25 mouse cellular contexts compared by ENCODE assay signal in the genomic region with DNA sequence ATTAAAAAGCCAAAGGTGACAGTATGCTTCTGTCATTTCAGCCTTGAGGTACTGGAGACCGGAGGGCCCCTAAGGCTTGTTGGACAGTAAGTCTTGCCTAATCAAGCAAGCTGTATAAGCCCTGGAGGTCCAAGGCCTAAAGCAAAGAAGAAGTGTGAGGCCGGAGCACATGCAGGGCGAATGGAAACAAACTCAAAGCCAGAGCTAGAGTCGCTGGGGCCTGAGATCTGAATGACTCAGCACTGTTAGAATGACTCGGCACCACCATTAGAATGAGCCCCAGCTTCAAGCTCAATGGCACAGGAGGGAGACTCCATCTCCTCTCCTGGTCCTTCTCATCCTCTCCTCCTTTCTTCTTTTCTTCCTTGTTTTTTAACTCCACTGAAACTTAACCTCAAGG. TPM values are rescaled to one million over a fixed set of nuclear protein-coding genes. Genes with fewer than 3 reads are reported as not detected.
DNase-seq lines count a peak whose midpoint lies in the region; ATAC-seq and TF ChIP-seq lines count a peak whose summit lies in the region.
"Had no signal": no experiment of that assay in that cellular context is flagged by ENCODE, and none has a peak within 500 bp of the region (broad histone marks: within the 10 kb centered on the region; RNA-seq: fewer than 3 reads in every experiment).

No protein-coding gene starts in this region.

- peak; percentile 99 for TF ChIP-seq EP300 in CH12.LX (IDR thresholded peaks at IDR 0.05; ENCODE audit: low read length)
- TF ChIP-seq EP300 in liver, embryonic 14.5 days (IDR thresholded peaks at IDR 0.05; ENCODE audit: low read depth) = peak; percentile 18; the same call in 1 of the 2 replicates

- H3K9me3 ChIP-seq in CH12.LX (replicated peaks; ENCODE audit: low read length) = no peaks in the 10 kb centered on the region
- H3K9me3 ChIP-seq in liver, embryonic 14.5 days (ENCODE audit: control insufficient read depth, low read length) = no peaks in the 10 kb centered on the region
- no peaks in the 10 kb centered on the region for H3K9me3 ChIP-seq in kidney, embryonic 14.5 days (ENCODE audit: control insufficient read depth, low read length)
- H3K9me3 ChIP-seq: embryonic facial prominence, embryonic 10.5 days had no signal

- no peak for TF ChIP-seq CTCF in CH12.LX (conservative IDR thresholded peaks at IDR 0.05 in 1 of 2, IDR thresholded peaks at IDR 0.05 in 1 of 2; ENCODE audit: low read depth in 2 of 2, low read length in 2 of 2)
- no peak for TF ChIP-seq CTCF in liver, embryonic 14.5 days (IDR thresholded peaks at IDR 0.05; ENCODE audit: low read depth)

- H3K9ac ChIP-seq in CH12.LX (ENCODE audit: insufficient read depth, low read depth) = 0 out of 2 replicates have a peak overlapping the region, but pooled peaks have one; percentile 27
- H3K9ac ChIP-seq in liver, embryonic 14.5 days (replicated peaks) = peak overlapping the region; percentile 57
- no peak overlapping the region for H3K9ac ChIP-seq in kidney, embryonic 14.5 days (ENCODE audit: low read depth, low read length)

- no peak for TF ChIP-seq RAD21 in CH12.LX (IDR thresholded peaks at IDR 0.05; ENCODE audit: low read depth, low read length)

- no peaks in the 10 kb centered on the region for H3K79me2 ChIP-seq in CH12.LX (replicated peaks; ENCODE audit: control insufficient read depth, extremely low read depth, insufficient read depth, poor library complexity, severe bottlenecking)

- WGBS in liver, embryonic 14.5 days (ENCODE audit: insufficient replicate concordance) = 33% methylated on average over 5 of the region's 5 CpGs
- WGBS in kidney, embryonic 14.5 days = 78% methylated on average over 5 of the region's 5 CpGs

- no peaks in the 10 kb centered on the region for H3K27me3 ChIP-seq in CH12.LX (replicated peaks)
- peaks cover 28% of the 10 kb centered on the region for H3K27me3 ChIP-seq in liver, embryonic 14.5 days (ENCODE audit: control insufficient read depth, insufficient read depth, low read length)
- H3K27me3 ChIP-seq in kidney, embryonic 14.5 days (ENCODE audit: control insufficient read depth, insufficient read depth, low read length) = peaks cover 4% of the 10 kb centered on the region; the same call in 1 of the 2 replicates
- H3K27me3 ChIP-seq: Patski had no signal

- ATAC-seq in erythroblast, adult 5-6 weeks (replicated peaks; ENCODE audit: low FRiP score, poor library complexity, severe bottlenecking) = peak; percentile 81
- peak; percentile 88 for ATAC-seq in liver, embryonic 14.5 days (ENCODE audit: insufficient read depth)
- no peak for ATAC-seq in kidney, embryonic 14.5 days (ENCODE audit: low FRiP score, low TSS enrichment)
- ATAC-seq: activated CD4-positive, CD25-positive, alpha-beta regulatory T cell, adult 4 months; hindbrain, postnatal 0 days; lung, postnatal 0 days; Patski had no signal

- no peaks in the 10 kb centered on the region for H3K36me3 ChIP-seq in CH12.LX (replicated peaks in 1 of 2; ENCODE audit: control insufficient read depth in 1 of 2, insufficient read depth in 1 of 2, low read length in 1 of 2)
- H3K36me3 ChIP-seq in liver, embryonic 14.5 days (replicated peaks; ENCODE audit: control insufficient read depth, insufficient read depth, low read depth) = no peaks in the 10 kb centered on the region
- no peaks in the 10 kb centered on the region for H3K36me3 ChIP-seq in kidney, embryonic 14.5 days (ENCODE audit: control insufficient read depth, insufficient read depth, low read length)
- H3K36me3 ChIP-seq: embryonic facial prominence, embryonic 10.5 days had no signal

- H3K4me2 ChIP-seq in CH12.LX (ENCODE audit: insufficient read depth, low read depth, poor library complexity, severe bottlenecking) = no peak overlapping the region
- peak overlapping the region; percentile 50 for H3K4me2 ChIP-seq in liver, embryonic 14.5 days (ENCODE audit: low read depth)
- H3K4me2 ChIP-seq in kidney, embryonic 14.5 days (replicated peaks; ENCODE audit: low read depth, low read length) = no peak overlapping the region

- H3K4me1 ChIP-seq in CH12.LX (ENCODE audit: control insufficient read depth in 1 of 2, insufficient read depth in 2 of 2) = peaks cover 15% of the 10 kb centered on the region in 2 experiments
- peaks cover 15 to 23% of the 10 kb centered on the region in 2 experiments for H3K4me1 ChIP-seq in liver, embryonic 14.5 days (replicated peaks; ENCODE audit: control insufficient read depth in 2 of 2, insufficient read depth in 2 of 2, low read length in 1 of 2)
- H3K4me1 ChIP-seq in kidney, embryonic 14.5 days (ENCODE audit: control insufficient read depth, insufficient read depth, low read length) = peaks cover 14% of the 10 kb centered on the region; the same call in 1 of the 2 replicates

- peak overlapping the region; percentile 79 for H3K27ac ChIP-seq in CH12.LX (ENCODE audit: insufficient read depth, low read depth)
- H3K27ac ChIP-seq in liver, embryonic 14.5 days = peak overlapping the region; percentile 87
- H3K27ac ChIP-seq in kidney, embryonic 14.5 days (ENCODE audit: low read depth, low read length) = no peak overlapping the region
- H3K27ac ChIP-seq: embryonic facial prominence, embryonic 10.5 days; gastrocnemius, adult 2 months; hindbrain, postnatal 0 days had no signal

- dilution Hi-C loops in CH12.LX (cut with MboI; ENCODE audit: extremely low pct_ligation_motif_present, extremely low pct_unique_long_range_greater_than_20kb, low sequenced_read_pairs) = no loop called here

- DNase-seq in 416B (ENCODE audit: low read depth) (peak; percentile 28), CH12.LX (ENCODE audit: extremely low read depth) (peak; percentile 89)
- DNase-seq in liver, embryonic 14.5 days (ENCODE audit: low read depth in 3 of 3, low spot score in 3 of 3) = peak; percentile 64 to 70 (median 67)
- DNase-seq in cerebellum, adult 8-10 months = no peak
- no peak for DNase-seq in layer of hippocampus, adult 9-10 months (ENCODE audit: low spot score)
- DNase-seq: adrenal gland, postnatal 25 days; cerebellum, postnatal 10 days; gastrocnemius, adult 2 months; kidney, adult 11 months; kidney, postnatal 25 days; midbrain, embryonic 14.5 days; thymus, postnatal 4 days had no signal

- in situ Hi-C loops in CH12.LX (cut with MboI; ENCODE audit: low pct_ligation_motif_present, low pct_unique_long_range_greater_than_20kb, low sequenced_read_pairs) = no loop called here

- peak; percentile 52 for TF ChIP-seq POLR2A in CH12.LX (IDR thresholded peaks at IDR 0.05; ENCODE audit: low read depth, low read length)

- H3K4me3 ChIP-seq in CH12.LX (replicated peaks in 1 of 3; ENCODE audit: low read depth in 2 of 3, low read length in 2 of 3, poor library complexity in 1 of 3) = no peak overlapping the region
- H3K4me3 ChIP-seq in liver, embryonic 14.5 days (ENCODE audit: insufficient read depth in 1 of 2, low read depth in 2 of 2, low read length in 2 of 2) = no peak overlapping the region
- no peak overlapping the region for H3K4me3 ChIP-seq in kidney, embryonic 14.5 days (ENCODE audit: low read length)
- H3K4me3 ChIP-seq: embryonic facial prominence, embryonic 10.5 days; gastrocnemius, adult 2 months had no signal

RNA-seq across cellular contexts. Expression of a gene that starts 1.5 kb away (rescaled TPM):
- total RNA-seq in CH12.LX (2012; rRNA removed) (20.0 and 20.6 TPM in 2 replicates), CH12.LX (2014; rRNA removed) (not detected in 2 replicates)
- 1.9 and 2.5 TPM in 2 replicates for polyA plus RNA-seq in CH12.LX (2012; ENCODE audit: insufficient read length, low read depth)
- not detected in 2 replicates for total RNA-seq in erythroblast, adult 5-6 weeks (2015; ENCODE audit: low replicate concordance)
- not detected in 2 replicates for total RNA-seq in erythroblast, adult 5-6 weeks (2017; ENCODE audit: low replicate concordance)
- 0.10 and 0.30 TPM in 2 replicates for polyA plus RNA-seq in liver, embryonic 14.5 days (2012; rRNA removed)
- polyA plus RNA-seq in liver, embryonic 14.5 days (2014; fragmentation: Nextera tagmentation; extraction: Ambion mirVana) = 0.61 TPM in 1 of 2 replicates, not detected in the other
- 0.60 and 1.7 TPM in 2 replicates for polyA plus RNA-seq in kidney, embryonic 14.5 days (2014; fragmentation: Nextera tagmentation; extraction: Ambion mirVana)
- total RNA-seq: hematopoietic stem cell, adult 5-6 weeks; megakaryocyte, adult 5-6 weeks had no signal
- polyA plus RNA-seq: activated CD4-positive, CD25-positive, alpha-beta regulatory T cell, adult 4 months; Patski had no signal

RNA-seq across cellular contexts. Expression of a gene that starts 13.9 kb away (rescaled TPM):
- total RNA-seq in CH12.LX (2012; rRNA removed) = not detected in 2 replicates
- not detected in 2 replicates for total RNA-seq in CH12.LX (2014; rRNA removed)
- polyA plus RNA-seq in CH12.LX (2012; ENCODE audit: insufficient read length, low read depth) = not detected in 2 replicates
- total RNA-seq in erythroblast, adult 5-6 weeks (2015; ENCODE audit: low replicate concordance) = not detected in 2 replicates
- total RNA-seq in erythroblast, adult 5-6 weeks (2017; ENCODE audit: low replicate concordance) = not detected in 2 replicates
- 1.4 and 2.1 TPM in 2 replicates for polyA plus RNA-seq in liver, embryonic 14.5 days (2012; rRNA removed)
- polyA plus RNA-seq in liver, embryonic 14.5 days (2014; fragmentation: Nextera tagmentation; extraction: Ambion mirVana) = 1.7 and 1.8 TPM in 2 replicates
- not detected in 2 replicates for polyA plus RNA-seq in kidney, embryonic 14.5 days (2014; fragmentation: Nextera tagmentation; extraction: Ambion mirVana)
- total RNA-seq: adrenal gland, postnatal 25 days; gastrocnemius, adult 2 months; heart, adult 8-10 months; hematopoietic stem cell, adult 5-6 weeks; hindbrain, postnatal 0 days; layer of hippocampus, postnatal 10 days; left cerebral cortex, postnatal 10 days; megakaryocyte, adult 5-6 weeks had no signal
- polyA plus RNA-seq: activated CD4-positive, CD25-positive, alpha-beta regulatory T cell, adult 4 months; embryonic facial prominence, embryonic 10.5 days; hindbrain, postnatal 0 days; limb, embryonic 14.5 days; lung, postnatal 0 days; midbrain, embryonic 14.5 days; Patski had no signal

RNA-seq across cellular contexts. Expression of a gene that starts 21.5 kb away (rescaled TPM):
- total RNA-seq in CH12.LX (2012; rRNA removed) (109 and 212 TPM in 2 replicates), CH12.LX (2014; rRNA removed) (4.1 and 4.3 TPM in 2 replicates)
- polyA plus RNA-seq in CH12.LX (2012; ENCODE audit: insufficient read length, low read depth) = 49.4 and 54.4 TPM in 2 replicates
- 17.7 and 46.2 TPM in 2 replicates for total RNA-seq in erythroblast, adult 5-6 weeks (2015; ENCODE audit: low replicate concordance)
- 11.3 and 34.4 TPM in 2 replicates for total RNA-seq in erythroblast, adult 5-6 weeks (2017; ENCODE audit: low replicate concordance)
- polyA plus RNA-seq in liver, embryonic 14.5 days (2012; rRNA removed) = 1,629 and 2,197 TPM in 2 replicates
- polyA plus RNA-seq in liver, embryonic 14.5 days (2014; fragmentation: Nextera tagmentation; extraction: Ambion mirVana) = 1,576 and 1,601 TPM in 2 replicates
- polyA plus RNA-seq in kidney, embryonic 14.5 days (2014; fragmentation: Nextera tagmentation; extraction: Ambion mirVana) = 58.3 and 67.5 TPM in 2 replicates
- polyA plus RNA-seq: activated CD4-positive, CD25-positive, alpha-beta regulatory T cell, adult 4 months had no signal

RNA-seq across cellular contexts. Expression of a gene that starts 28.0 kb away (rescaled TPM):
- total RNA-seq in CH12.LX (2012; rRNA removed) = 174 and 239 TPM in 2 replicates
- 13.6 and 19.9 TPM in 2 replicates for total RNA-seq in CH12.LX (2014; rRNA removed)
- polyA plus RNA-seq in CH12.LX (2012; ENCODE audit: insufficient read length, low read depth) = 57.4 and 62.7 TPM in 2 replicates
- 59.6 and 67.9 TPM in 2 replicates for total RNA-seq in erythroblast, adult 5-6 weeks (2015; ENCODE audit: low replicate concordance)
- total RNA-seq in erythroblast, adult 5-6 weeks (2017; ENCODE audit: low replicate concordance) = 13.0 and 63.6 TPM in 2 replicates
- polyA plus RNA-seq in liver, embryonic 14.5 days (2012; rRNA removed) = 3,236 and 4,039 TPM in 2 replicates
- 5,334 and 6,015 TPM in 2 replicates for polyA plus RNA-seq in liver, embryonic 14.5 days (2014; fragmentation: Nextera tagmentation; extraction: Ambion mirVana)
- polyA plus RNA-seq in kidney, embryonic 14.5 days (2014; fragmentation: Nextera tagmentation; extraction: Ambion mirVana) = 123 and 166 TPM in 2 replicates

RNA-seq across cellular contexts. Expression of a gene that starts 52.2 kb away (rescaled TPM):
- total RNA-seq in CH12.LX (2012; rRNA removed) = 7.3 and 10.0 TPM in 2 replicates
- total RNA-seq in CH12.LX (2014; rRNA removed) = 10.4 and 13.0 TPM in 2 replicates
- 12.0 and 13.1 TPM in 2 replicates for polyA plus RNA-seq in CH12.LX (2012; ENCODE audit: insufficient read length, low read depth)
- 0.58 and 4.4 TPM in 2 replicates for total RNA-seq in erythroblast, adult 5-6 weeks (2015; ENCODE audit: low replicate concordance)
- total RNA-seq in erythroblast, adult 5-6 weeks (2017; ENCODE audit: low replicate concordance) = 2.2 and 9.0 TPM in 2 replicates
- polyA plus RNA-seq in liver, embryonic 14.5 days (2012; rRNA removed) = 2.7 and 4.7 TPM in 2 replicates
- polyA plus RNA-seq in liver, embryonic 14.5 days (2014; fragmentation: Nextera tagmentation; extraction: Ambion mirVana) = 3.3 TPM in 2 replicates
- 13.8 and 16.8 TPM in 2 replicates for polyA plus RNA-seq in kidney, embryonic 14.5 days (2014; fragmentation: Nextera tagmentation; extraction: Ambion mirVana)

Comparison
In these comparisons a context has a peak if more than half of its experiments do, and no peak if none do; other contexts are left out.
1. DNase-seq: peak in 416B (single experiment), CH12.LX (single experiment) and liver, embryonic 14.5 days (3 of 3); none in cerebellum, adult 8-10 months (single experiment) and layer of hippocampus, adult 9-10 months (single experiment).
2. RNA of a gene that starts 21.5 kb away (polyA plus RNA-seq): 1,576 to 2,197 TPM in liver, embryonic 14.5 days; 58.3 to 67.5 TPM in kidney, embryonic 14.5 days and 49.4 to 54.4 TPM in CH12.LX; every median in the first group is over 10 times any median in the second.